Mouse (Mus musculus) C2C12 (cell line): ENCODE results near the gene Ahnak2.

Experiments
- CEBPB ChIP-seq: IDR thresholded peaks from one replicate; pipeline ENCODE4 v1.6.1; 2011; ENCODE audit warnings: low read depth, mild to moderate bottlenecking, control low read depth, moderate library complexity
- CTCF ChIP-seq: IDR thresholded peaks from one replicate; pipeline ENCODE4 v1.5.1; 2011; ENCODE audit not compliant: control insufficient read depth, insufficient read depth, insufficient read length
- FOSL1 ChIP-seq: IDR thresholded peaks from one replicate; pipeline ENCODE4 v1.8.0; 2011; ENCODE audit warnings: mild to moderate bottlenecking, low read length; ENCODE audit not compliant: poor library complexity, insufficient read depth, severe bottlenecking
- MAX ChIP-seq: IDR thresholded peaks from one replicate; pipeline ENCODE4 v1.6.1; 2011; ENCODE audit warnings: mild to moderate bottlenecking, control low read depth
- MYOD1 ChIP-seq: IDR thresholded peaks from one replicate; pipeline ENCODE4 v1.6.1; 2011; ENCODE audit warnings: low read depth; ENCODE audit not compliant: control insufficient read depth, insufficient read length
- MYOG ChIP-seq: IDR thresholded peaks from one replicate; pipeline ENCODE4 v1.6.1; 2011; ENCODE audit not compliant: control insufficient read depth, insufficient read length; ENCODE audit errors: extremely low read depth
- USF1 ChIP-seq: IDR thresholded peaks from one replicate; pipeline ENCODE4 v1.6.1; 2011; ENCODE audit warnings: low read depth, mild to moderate bottlenecking, control low read depth, moderate library complexity

GRCm38 (mm10) chr12:112821974-112822373, 19.5 kb upstream of the Ahnak2 start:
- TF ChIP-seq USF1 (no peak), CTCF (no peak), MAX (no peak), MYOG (no peak), MYOD1 (no peak), FOSL1 (no peak), CEBPB (no peak)
